Comparison of ENCODE assay signal across 8 mouse cellular contexts in genomic region chrX:167209828-167210227, GRCm38 (mm10). TPM values are rescaled to one million over a fixed set of nuclear protein-coding genes. Genes with fewer than 3 reads are reported as not detected.
DNase-seq lines count a peak whose midpoint lies in the region; ATAC-seq lines count a peak whose summit lies in the region.

No protein-coding gene starts in this region.

- ATAC-seq in lung, embryonic 16.5 days (ENCODE audit: low read depth): no peak
- no peak for ATAC-seq in embryonic facial prominence, embryonic 14.5 days (ENCODE audit: low read depth)
- 0 out of 2 replicates have a peak, but pooled peaks have one; percentile 4 for ATAC-seq in intestine, embryonic 15.5 days
- no peak for ATAC-seq in neural tube, embryonic 13.5 days (ENCODE audit: low read depth)

- H3K9me3 ChIP-seq in lung, embryonic 16.5 days (ENCODE audit: control insufficient read depth, low read length): no peaks in the 10 kb centered on the region
- H3K9me3 ChIP-seq in embryonic facial prominence, embryonic 14.5 days (ENCODE audit: control insufficient read depth, low read length): no peaks in the 10 kb centered on the region
- no peaks in the 10 kb centered on the region for H3K9me3 ChIP-seq in intestine, embryonic 15.5 days
- H3K9me3 ChIP-seq in neural tube, embryonic 13.5 days: no peaks in the 10 kb centered on the region

- H3K4me3 ChIP-seq in lung, embryonic 16.5 days (ENCODE audit: low read length): peak overlapping the region; percentile 64
- H3K4me3 ChIP-seq in embryonic facial prominence, embryonic 14.5 days (ENCODE audit: low read depth, low read length): peak overlapping the region; percentile 58
- H3K4me3 ChIP-seq in intestine, embryonic 15.5 days (replicated peaks): no peak overlapping the region
- H3K4me3 ChIP-seq in neural tube, embryonic 13.5 days: peak overlapping the region; percentile 60

- H3K9ac ChIP-seq in lung, embryonic 16.5 days (ENCODE audit: low read length): peak overlapping the region; percentile 84
- 0 out of 2 replicates have a peak overlapping the region, but pooled peaks have one; percentile 86 for H3K9ac ChIP-seq in embryonic facial prominence, embryonic 14.5 days (ENCODE audit: low read depth, low read length)
- H3K9ac ChIP-seq in intestine, embryonic 15.5 days: peak overlapping the region; percentile 26; the same call in 1 of the 2 replicates
- H3K9ac ChIP-seq in neural tube, embryonic 13.5 days: peak overlapping the region; percentile 93

- H3K4me1 ChIP-seq in lung, embryonic 16.5 days (replicated peaks; ENCODE audit: control insufficient read depth, insufficient read depth, low read length): peaks cover 7% of the 10 kb centered on the region; the same call in 1 of the 2 replicates
- no peaks in the 10 kb centered on the region for H3K4me1 ChIP-seq in embryonic facial prominence, embryonic 14.5 days (ENCODE audit: control insufficient read depth, insufficient read depth, low read length)
- 0 out of 2 replicates have a peak, but pooled peaks cover 3% of the 10 kb centered on the region for H3K4me1 ChIP-seq in intestine, embryonic 15.5 days (replicated peaks)
- H3K4me1 ChIP-seq in neural tube, embryonic 13.5 days (replicated peaks): peaks cover 25% of the 10 kb centered on the region

- H3K27ac ChIP-seq in lung, embryonic 16.5 days (ENCODE audit: low read length): peak overlapping the region; percentile 88
- H3K27ac ChIP-seq in embryonic facial prominence, embryonic 14.5 days (replicated peaks; ENCODE audit: low read depth, low read length): peak overlapping the region; percentile 65
- H3K27ac ChIP-seq in intestine, embryonic 15.5 days: peak overlapping the region; percentile 71
- peak overlapping the region; percentile 97 for H3K27ac ChIP-seq in neural tube, embryonic 13.5 days (replicated peaks)

- H3K36me3 ChIP-seq in lung, embryonic 16.5 days (ENCODE audit: control insufficient read depth, insufficient read depth, low read length): peaks cover 2% of the 10 kb centered on the region; the same call in 1 of the 2 replicates
- H3K36me3 ChIP-seq in embryonic facial prominence, embryonic 14.5 days (ENCODE audit: control insufficient read depth, insufficient read depth, low read length): peaks cover 9% of the 10 kb centered on the region; the same call in 1 of the 2 replicates
- no peaks in the 10 kb centered on the region for H3K36me3 ChIP-seq in intestine, embryonic 15.5 days
- H3K36me3 ChIP-seq in neural tube, embryonic 13.5 days: 0 out of 2 replicates have a peak, but pooled peaks cover 6% of the 10 kb centered on the region

- H3K27me3 ChIP-seq in lung, embryonic 16.5 days (ENCODE audit: control insufficient read depth, insufficient read depth, low read depth, low read length): no peaks in the 10 kb centered on the region; the same call in 1 of the 2 replicates
- peaks cover 28% of the 10 kb centered on the region for H3K27me3 ChIP-seq in embryonic facial prominence, embryonic 14.5 days (replicated peaks; ENCODE audit: control insufficient read depth, insufficient read depth, low read length)
- H3K27me3 ChIP-seq in intestine, embryonic 15.5 days (replicated peaks): no peaks in the 10 kb centered on the region
- peaks cover 32% of the 10 kb centered on the region for H3K27me3 ChIP-seq in neural tube, embryonic 13.5 days

- 39% methylated on average over 8 of the region's 8 CpGs for WGBS in lung, embryonic 16.5 days
- WGBS in embryonic facial prominence, embryonic 14.5 days: 64% methylated on average over 8 of the region's 8 CpGs
- WGBS in intestine, embryonic 15.5 days: 59% methylated on average over 8 of the region's 8 CpGs
- WGBS in neural tube, embryonic 13.5 days: 42% methylated on average over 8 of the region's 8 CpGs

- peak overlapping the region; percentile 56 for H3K4me2 ChIP-seq in lung, embryonic 16.5 days (ENCODE audit: low read depth, low read length)
- H3K4me2 ChIP-seq in embryonic facial prominence, embryonic 14.5 days (ENCODE audit: low read depth, low read length): peak overlapping the region; percentile 55
- H3K4me2 ChIP-seq in intestine, embryonic 15.5 days (replicated peaks): peak overlapping the region; percentile 53
- H3K4me2 ChIP-seq in neural tube, embryonic 13.5 days: peak overlapping the region; percentile 60

- DNase-seq in lung, postnatal 14 days: no peak
- no peak for DNase-seq in embryonic facial prominence, embryonic 14.5 days (ENCODE audit: low spot score)
- DNase-seq in gastrocnemius, postnatal 25 days: no peak
- DNase-seq in urinary bladder, adult 2 months (ENCODE audit: low spot score): no peak
- DNase-seq in adrenal gland, adult 18-20 months (ENCODE audit: low spot score in 2 of 2): no peak

RNA-seq across cellular contexts. Expression of gene Tmsb4x, which starts 0.7 kb away (rescaled TPM):
- polyA plus RNA-seq in lung, embryonic 16.5 days (2015; fragmentation: Nextera tagmentation; extraction: Ambion mirVana): 6,019 and 6,084 TPM in 2 replicates
- 2,773 and 2,890 TPM in 2 replicates for polyA plus RNA-seq in embryonic facial prominence, embryonic 14.5 days (2014; fragmentation: Nextera tagmentation; extraction: Ambion mirVana)
- 3,039 and 3,818 TPM in 2 replicates for polyA plus RNA-seq in intestine, embryonic 15.5 days (2015; fragmentation: Nextera tagmentation; extraction: Ambion mirVana)
- 6,861 and 7,374 TPM in 2 replicates for polyA plus RNA-seq in neural tube, embryonic 13.5 days (2015; fragmentation: Nextera tagmentation; extraction: Ambion mirVana)
- total RNA-seq in gastrocnemius, postnatal 25 days (2021): 100 to 1,000 TPM; 179 to 280 TPM
- 4,214 and 4,914 TPM in 2 replicates for polyA plus RNA-seq in urinary bladder, adult 2 months (2012; rRNA removed)
- total RNA-seq in adrenal gland, adult 18-20 months (2021): 100 to 1,000 TPM; 366 to 491 TPM

RNA-seq across cellular contexts. Expression of gene Tlr8, which starts 54.3 kb away (rescaled TPM):
- polyA plus RNA-seq in lung, embryonic 16.5 days (2015; fragmentation: Nextera tagmentation; extraction: Ambion mirVana): 0.55 and 0.85 TPM in 2 replicates
- 0.36 and 0.47 TPM in 2 replicates for polyA plus RNA-seq in embryonic facial prominence, embryonic 14.5 days (2014; fragmentation: Nextera tagmentation; extraction: Ambion mirVana)
- 0.60 and 0.61 TPM in 2 replicates for polyA plus RNA-seq in intestine, embryonic 15.5 days (2015; fragmentation: Nextera tagmentation; extraction: Ambion mirVana)
- 0.06 TPM in 1 of 2 replicates, not detected in the other for polyA plus RNA-seq in neural tube, embryonic 13.5 days (2015; fragmentation: Nextera tagmentation; extraction: Ambion mirVana)
- total RNA-seq in gastrocnemius, postnatal 25 days (2021): under 1 TPM; 0.23 to 0.46 TPM
- polyA plus RNA-seq in urinary bladder, adult 2 months (2012; rRNA removed): 1.9 TPM in 2 replicates
- total RNA-seq in adrenal gland, adult 18-20 months (2021): 1 to 10 TPM; 2.5 to 4.9 TPM

Comparison
In these comparisons a context has a peak if more than half of its experiments do, and no peak if none do; other contexts are left out.
1. H3K9ac ChIP-seq: peak in every context shown above with its lines; median percentile 93 in neural tube, embryonic 13.5 days; 86 in embryonic facial prominence, embryonic 14.5 days; 84 in lung, embryonic 16.5 days; 26 in intestine, embryonic 15.5 days.